Mouse (Mus musculus): ENCODE measurements at regions not wholly inside any gene's neighbourhood (a gene's known extent, or its start where the extent isn't known, plus 50 kb on each side); places are given as distances from the start of the nearest gene placed in this dataset.

- no peak for TF ChIP-seq MAX (IDR thresholded peaks at IDR 0.05; ENCODE audit: low read depth)
- no peak for TF ChIP-seq POLR2A (IDR thresholded peaks at IDR 0.05; ENCODE audit: insufficient read length, low read depth)
- no peak for TF ChIP-seq USF1 (IDR thresholded peaks at IDR 0.05; ENCODE audit: low read depth)
- no peak for TF ChIP-seq POLR2AphosphoS2 (IDR thresholded peaks at IDR 0.05; ENCODE audit: insufficient read length, low read depth)
- no peak for TF ChIP-seq E2F4 (IDR thresholded peaks at IDR 0.05; ENCODE audit: insufficient read depth)
- TF ChIP-seq MYOG (IDR thresholded peaks at IDR 0.05; ENCODE audit: control insufficient read depth in 1 of 3, insufficient read depth in 1 of 3, insufficient read length in 2 of 3, low read depth in 2 of 3), result no peak
- TF ChIP-seq SRF (IDR thresholded peaks at IDR 0.05; ENCODE audit: control insufficient read depth, insufficient read length, low read depth), result no peak
- no peak for TF ChIP-seq TCF3 (IDR thresholded peaks at IDR 0.05; ENCODE audit: insufficient read length, low read depth)
- TF ChIP-seq CEBPB (IDR thresholded peaks at IDR 0.05; ENCODE audit: insufficient read depth, poor library complexity, severe bottlenecking), result no peak
- no peak for TF ChIP-seq MYOD1 (IDR thresholded peaks at IDR 0.05; ENCODE audit: control insufficient read depth in 1 of 3, insufficient read length in 2 of 3, low read depth in 2 of 3)
Observed at GRCm38 (mm10) chr1:193894072-193894471, 524.0 kb upstream of the Camk1g start.

Measured in myocyte (in vitro differentiated cells).